Mouse (Mus musculus): Measurements from ENCODE around the gene Vmn1r183. TPM values are rescaled to one million over a fixed set of nuclear protein-coding genes. Genes with fewer than 3 reads are reported as not detected.
A peak's percentile ranks its signal among the peaks of the same experiment; 100 is the strongest.

The Vmn1r183 gene
- polyA plus RNA-seq, 1 experiment from 2014 or later = not detected

GRCm38 (mm10) chr7:24113001-24113400 lies 59.9 kb downstream of the Vmn1r183 start:
- no peak for ATAC-seq (ENCODE audit: low FRiP score, low read depth)
- H3K27me3 ChIP-seq (replicated peaks) = no peaks in the 10 kb centered on the region
- H3K4me1 ChIP-seq = peaks cover 8% of the 10 kb centered on the region
- peaks cover 21% of the 10 kb centered on the region for H3K9me3 ChIP-seq
- WGBS = 14% methylated on average over 12 of the region's 12 CpGs
- H3K27ac ChIP-seq = no peak overlapping the region
- peak overlapping the region; percentile 69 for H3K9ac ChIP-seq
- H3K36me3 ChIP-seq = peaks cover 16% of the 10 kb centered on the region
- peak overlapping the region; percentile 63 for H3K4me3 ChIP-seq
- peak overlapping the region; percentile 82 for H3K4me2 ChIP-seq (replicated peaks)

Other genes with a start within 250 kb of the Vmn1r183 start
- not detected in 2 replicates for gene Vmn1r175, start 242.6 kb upstream of the Vmn1r183 start, polyA plus RNA-seq (2016; fragmentation: Nextera tagmentation; extraction: Ambion mirVana)
- not detected in 2 replicates for gene Vmn1r176, start 215.9 kb upstream of the Vmn1r183 start, polyA plus RNA-seq (2016; fragmentation: Nextera tagmentation; extraction: Ambion mirVana)
- gene Vmn1r177, start 186.8 kb upstream of the Vmn1r183 start, polyA plus RNA-seq (2016; fragmentation: Nextera tagmentation; extraction: Ambion mirVana) = not detected in 2 replicates
- gene Vmn1r178, start 161.2 kb upstream of the Vmn1r183 start, polyA plus RNA-seq (2016; fragmentation: Nextera tagmentation; extraction: Ambion mirVana) = not detected in 2 replicates
- gene Vmn1r179, start 126.3 kb upstream of the Vmn1r183 start, polyA plus RNA-seq (2016; fragmentation: Nextera tagmentation; extraction: Ambion mirVana) = not detected in 2 replicates
- not detected in 2 replicates for gene Vmn1r180, start 102.6 kb upstream of the Vmn1r183 start, polyA plus RNA-seq (2016; fragmentation: Nextera tagmentation; extraction: Ambion mirVana)
- not detected in 2 replicates for gene Vmn1r181, start 78.6 kb upstream of the Vmn1r183 start, polyA plus RNA-seq (2016; fragmentation: Nextera tagmentation; extraction: Ambion mirVana)
- gene V1rd19, start 51.6 kb upstream of the Vmn1r183 start, polyA plus RNA-seq (2016; fragmentation: Nextera tagmentation; extraction: Ambion mirVana) = not detected in 2 replicates
- 27.6 and 30.5 TPM in 2 replicates for gene Zfp180, start 28.7 kb downstream of the Vmn1r183 start, polyA plus RNA-seq (2016; fragmentation: Nextera tagmentation; extraction: Ambion mirVana)
- 6.6 and 7.3 TPM in 2 replicates for gene Zfp112, start 59.1 kb downstream of the Vmn1r183 start, polyA plus RNA-seq (2016; fragmentation: Nextera tagmentation; extraction: Ambion mirVana)
- 14.9 and 18.5 TPM in 2 replicates for gene Zfp235, start 80.9 kb downstream of the Vmn1r183 start, polyA plus RNA-seq (2016; fragmentation: Nextera tagmentation; extraction: Ambion mirVana)
- gene Zfp114, start 121.8 kb downstream of the Vmn1r183 start, polyA plus RNA-seq (2016; fragmentation: Nextera tagmentation; extraction: Ambion mirVana) = 4.9 and 6.1 TPM in 2 replicates
- 8.2 and 8.8 TPM in 2 replicates for gene Zfp111, start 158.2 kb downstream of the Vmn1r183 start, polyA plus RNA-seq (2016; fragmentation: Nextera tagmentation; extraction: Ambion mirVana)
- 4.3 and 4.4 TPM in 2 replicates for gene Zfp109, start 184.3 kb downstream of the Vmn1r183 start, polyA plus RNA-seq (2016; fragmentation: Nextera tagmentation; extraction: Ambion mirVana)
- gene Zfp108, start 201.5 kb downstream of the Vmn1r183 start, polyA plus RNA-seq (2016; fragmentation: Nextera tagmentation; extraction: Ambion mirVana) = 3.3 and 3.7 TPM in 2 replicates
- 7.1 and 7.2 TPM in 2 replicates for gene Zfp93, start 217.2 kb downstream of the Vmn1r183 start, polyA plus RNA-seq (2016; fragmentation: Nextera tagmentation; extraction: Ambion mirVana)
- 41.3 and 43.7 TPM in 2 replicates for gene Zfp61, start 248.0 kb downstream of the Vmn1r183 start, polyA plus RNA-seq (2016; fragmentation: Nextera tagmentation; extraction: Ambion mirVana)

All from neural tube, embryonic 12.5 days (tissue).